ENCODE assay signal across 31 mouse cellular contexts in the genomic region with DNA sequence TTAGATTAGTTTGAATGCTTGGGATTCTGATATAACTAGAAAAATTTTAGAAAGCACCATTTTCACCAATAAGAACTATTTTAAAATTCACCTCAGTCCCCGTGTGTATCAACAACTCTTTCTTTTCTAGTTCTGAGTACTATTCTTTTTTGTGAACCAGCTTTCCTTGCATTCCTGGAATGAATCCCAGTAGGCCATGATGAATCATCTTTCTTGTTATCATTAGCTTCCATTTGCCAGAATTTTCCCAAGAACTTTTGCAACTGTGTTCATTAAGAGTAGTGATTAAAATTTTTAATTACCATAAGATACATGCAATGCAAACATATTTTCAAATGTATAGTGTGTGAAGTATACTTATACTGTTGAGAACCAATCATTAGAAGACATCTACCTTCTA.
"Had no signal": no experiment of that assay in that cellular context is flagged by ENCODE, and none has a peak within 500 bp of the region (broad histone marks: within the 10 kb centered on the region; RNA-seq: fewer than 3 reads in every experiment).

No protein-coding gene starts in this region.

- H3K4me3 ChIP-seq: heart, embryonic 10.5 days; heart, embryonic 12.5 days; heart, embryonic 13.5 days; heart, embryonic 15.5 days; hindbrain, embryonic 10.5 days; hindbrain, embryonic 12.5 days; hindbrain, embryonic 13.5 days; hindbrain, embryonic 15.5 days; intestine, embryonic 15.5 days; kidney, embryonic 15.5 days; layer of hippocampus, adult 2 months; left cerebral cortex, adult 2 months had no signal

- H3K4me1 ChIP-seq: heart, embryonic 10.5 days; heart, embryonic 12.5 days; heart, embryonic 13.5 days; heart, embryonic 15.5 days; hindbrain, embryonic 10.5 days; hindbrain, embryonic 12.5 days; intestine, embryonic 15.5 days; kidney, embryonic 15.5 days had no signal

- DNase-seq: heart, postnatal 10 days; heart, postnatal 14 days; heart, postnatal 36 days; heart, postnatal 4 days; kidney, adult 11 months; kidney, adult 18-20 months; kidney, adult 2 months; kidney, adult 8-10 months; kidney, adult 9 months; kidney, postnatal 10 days; kidney, postnatal 14 days; kidney, postnatal 25 days; kidney, postnatal 36 days; kidney, postnatal 4 days; layer of hippocampus, adult 9-11 months; layer of hippocampus, postnatal 36 days had no signal

- H3K36me3 ChIP-seq: heart, embryonic 10.5 days; heart, embryonic 12.5 days; heart, embryonic 13.5 days; heart, embryonic 15.5 days; hindbrain, embryonic 10.5 days; hindbrain, embryonic 12.5 days; hindbrain, embryonic 13.5 days; hindbrain, embryonic 15.5 days; intestine, embryonic 15.5 days; kidney, embryonic 15.5 days had no signal

- H3K27ac ChIP-seq: heart, embryonic 10.5 days; heart, embryonic 13.5 days; heart, embryonic 15.5 days; hindbrain, embryonic 10.5 days; hindbrain, embryonic 12.5 days; hindbrain, embryonic 13.5 days; hindbrain, embryonic 14.5 days; hindbrain, embryonic 15.5 days; hindbrain, postnatal 0 days; intestine, embryonic 15.5 days; kidney, embryonic 15.5 days; kidney, postnatal 0 days; layer of hippocampus, adult 2 months; left cerebral cortex, adult 2 months had no signal

- H3K27me3 ChIP-seq: heart, embryonic 12.5 days; heart, embryonic 13.5 days; heart, embryonic 15.5 days; hindbrain, embryonic 12.5 days; hindbrain, embryonic 13.5 days; hindbrain, embryonic 15.5 days; intestine, embryonic 15.5 days; kidney, embryonic 15.5 days had no signal
